Mouse (Mus musculus): ENCODE data around the gene Setd6.

The Setd6 gene

DNA sequence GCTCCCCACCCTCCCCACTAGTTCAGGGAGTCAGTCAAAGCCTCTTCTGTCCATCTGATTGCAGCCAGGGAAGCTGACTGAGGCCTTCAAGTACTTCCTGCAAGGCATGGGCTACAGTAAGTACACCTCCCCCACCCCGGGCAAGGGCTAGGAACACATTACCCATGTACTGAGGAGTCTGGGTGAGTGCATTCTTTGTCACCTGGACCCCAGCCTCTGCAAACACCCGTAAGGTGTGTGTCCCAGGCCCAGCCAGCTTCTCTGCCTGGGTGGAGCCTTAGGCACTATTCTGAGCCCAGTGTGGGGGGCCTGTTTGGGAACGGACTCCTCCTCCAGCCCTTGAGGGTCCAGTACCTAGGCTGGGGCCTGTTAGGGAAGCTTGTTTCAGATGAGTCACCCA, 4.7 kb upstream of the Setd6 start:
- no peak for DNase-seq (ENCODE audit: low spot score in 2 of 2)

DNA sequence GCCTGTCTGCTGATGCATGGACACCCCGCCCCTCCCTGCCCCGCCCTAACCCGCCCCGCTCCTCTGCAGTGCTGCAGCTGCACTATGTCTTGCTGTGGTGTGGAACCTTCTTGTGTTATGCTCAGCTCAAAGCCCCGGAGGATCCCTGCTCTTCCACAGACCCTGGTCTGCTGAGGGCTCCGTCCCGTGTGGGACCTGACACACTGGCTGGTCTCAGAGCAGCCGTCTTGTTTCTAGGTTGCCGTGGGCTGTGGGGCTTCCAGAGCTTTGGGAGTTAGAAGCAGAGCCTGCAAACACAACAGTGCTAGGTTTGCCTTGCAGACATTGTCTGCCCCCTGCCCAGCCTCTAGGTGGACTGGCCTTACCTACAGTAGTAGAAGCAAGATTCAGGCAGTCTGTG, 3.3 kb upstream of the Setd6 start:
- DNase-seq (ENCODE audit: low spot score in 2 of 2) = no peak

DNA sequence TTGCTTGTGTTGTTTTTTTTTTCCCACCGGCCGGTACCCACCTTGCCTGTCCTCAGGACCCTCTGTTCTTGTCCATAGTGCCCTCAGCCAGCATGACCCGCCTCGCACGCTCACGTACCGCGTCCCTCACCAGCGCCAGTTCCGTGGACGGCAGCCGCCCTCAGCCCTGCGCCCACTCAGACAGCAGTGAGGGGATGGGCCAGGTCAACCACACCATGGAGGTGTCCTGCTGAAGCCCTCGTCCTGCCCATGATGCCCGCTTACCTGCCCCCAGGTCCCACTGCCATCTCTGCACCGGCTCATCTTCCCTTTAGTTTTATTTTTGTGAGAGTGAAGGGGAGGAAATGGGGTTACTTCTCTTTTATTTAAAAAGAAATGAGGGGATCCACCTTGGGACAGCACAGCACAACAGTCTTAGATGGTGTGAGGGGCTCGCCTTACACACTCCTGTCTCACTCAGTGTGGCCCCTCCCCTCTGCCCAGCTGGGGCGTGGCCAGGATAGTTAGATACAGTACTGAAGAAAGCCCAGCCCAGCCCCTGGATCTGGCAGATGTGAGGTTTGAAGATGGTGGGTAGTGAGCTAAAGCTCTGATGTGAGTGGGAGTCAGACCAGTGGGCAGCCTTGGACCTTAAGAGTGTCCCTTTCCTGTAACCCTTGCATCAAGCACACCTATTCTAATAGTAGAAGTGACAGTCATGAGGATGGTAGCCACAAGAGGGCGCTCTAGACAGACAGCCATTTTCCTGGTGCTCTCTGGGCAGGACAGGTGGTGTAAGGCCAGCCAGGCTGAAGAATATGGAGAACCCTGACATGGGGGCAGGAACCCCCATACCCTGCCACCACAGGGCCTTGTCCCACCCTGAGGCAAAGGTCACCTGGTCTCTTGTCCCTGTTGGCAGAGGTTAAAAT, 2.3 kb upstream of the Setd6 start:
- peak in 1 of 2 experiments; percentile 45 for DNase-seq (ENCODE audit: low spot score in 2 of 2)

DNA sequence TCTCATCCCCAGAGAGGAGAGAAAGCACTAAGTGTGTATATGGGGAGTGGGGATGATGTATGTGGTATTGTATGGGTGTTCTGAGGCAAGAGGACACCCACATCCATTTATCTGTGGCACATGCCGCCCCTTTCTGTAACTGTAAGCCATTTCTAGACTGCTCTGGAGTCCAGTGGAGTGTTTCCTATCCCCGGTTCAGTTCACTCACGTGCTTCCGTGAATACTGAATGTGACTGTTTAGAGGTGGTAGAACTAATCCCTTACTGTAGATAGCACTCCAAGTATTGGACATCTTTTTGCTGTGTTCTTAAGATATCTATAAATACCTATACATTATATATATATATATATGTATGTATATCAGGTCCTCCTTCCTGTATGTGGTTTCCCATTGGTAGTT, 1.3 kb upstream of the Setd6 start:
- DNase-seq (ENCODE audit: low spot score in 2 of 2) = no peak

DNA sequence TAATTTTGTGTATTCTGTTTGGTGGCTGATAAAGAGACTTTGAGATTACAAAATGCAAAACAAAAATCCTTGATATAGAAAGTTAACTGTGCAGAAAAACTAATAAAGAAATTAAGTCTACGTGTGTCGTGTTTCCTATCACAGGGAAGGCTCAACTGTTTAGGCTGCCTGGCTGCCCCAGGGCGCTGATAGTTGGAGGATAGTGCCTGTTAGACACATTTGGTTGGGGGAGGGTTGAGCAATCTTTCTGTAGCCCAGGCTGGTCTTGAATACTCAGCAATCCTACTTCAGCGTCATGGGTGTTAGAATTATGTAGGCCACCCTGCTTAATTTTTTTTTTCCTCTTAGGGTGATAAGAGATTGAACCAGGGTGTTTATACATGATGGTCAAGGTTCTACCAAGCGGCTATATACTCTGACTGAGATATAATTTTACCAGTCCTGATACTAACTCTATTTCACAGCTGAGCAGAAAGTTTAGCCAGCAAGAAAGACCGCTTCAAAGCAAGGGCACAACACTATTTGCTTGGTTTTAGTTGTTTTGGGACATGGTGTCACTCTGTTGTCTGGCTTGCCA, 756 bp upstream of the Setd6 start:
- no peak for DNase-seq (ENCODE audit: low spot score in 2 of 2)

DNA sequence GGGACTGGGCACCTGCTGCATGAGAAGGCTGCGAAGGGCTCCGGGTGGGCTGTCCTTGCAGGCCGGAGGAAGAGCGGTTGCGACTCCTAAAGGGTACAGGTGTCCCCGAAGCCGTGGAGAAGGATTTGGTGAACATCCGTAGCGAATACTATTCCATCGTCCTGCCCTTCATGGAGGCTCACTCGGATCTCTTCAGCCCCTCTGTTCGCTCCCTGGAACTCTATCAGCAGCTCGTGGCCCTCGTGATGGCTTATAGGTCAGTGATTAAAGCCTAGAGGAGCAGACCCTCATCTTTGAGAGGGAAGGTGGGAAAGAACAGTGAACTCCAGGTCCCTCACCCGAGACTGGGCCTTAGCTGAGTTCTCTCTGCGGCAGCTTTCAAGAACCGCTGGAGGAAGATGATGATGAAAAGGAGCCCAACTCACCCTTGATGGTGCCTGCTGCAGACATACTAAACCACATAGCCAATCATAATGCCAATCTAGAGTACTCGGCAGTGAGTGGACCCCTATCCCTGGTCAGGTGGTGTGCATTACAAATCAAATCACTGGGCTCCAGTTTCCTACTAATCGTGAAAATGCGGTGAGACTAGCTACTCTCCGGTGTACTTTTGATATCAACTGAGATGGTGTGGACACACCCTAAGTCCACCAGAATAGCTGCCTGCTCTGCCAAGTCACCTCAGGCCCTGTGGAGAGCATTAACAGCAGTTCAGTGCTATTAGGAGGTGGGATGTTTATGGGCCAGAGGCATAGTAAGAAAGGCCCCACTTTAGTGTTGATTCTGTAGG, 1.1 kb downstream of the Setd6 start:
- no peak for DNase-seq (ENCODE audit: low spot score in 2 of 2)

DNA sequence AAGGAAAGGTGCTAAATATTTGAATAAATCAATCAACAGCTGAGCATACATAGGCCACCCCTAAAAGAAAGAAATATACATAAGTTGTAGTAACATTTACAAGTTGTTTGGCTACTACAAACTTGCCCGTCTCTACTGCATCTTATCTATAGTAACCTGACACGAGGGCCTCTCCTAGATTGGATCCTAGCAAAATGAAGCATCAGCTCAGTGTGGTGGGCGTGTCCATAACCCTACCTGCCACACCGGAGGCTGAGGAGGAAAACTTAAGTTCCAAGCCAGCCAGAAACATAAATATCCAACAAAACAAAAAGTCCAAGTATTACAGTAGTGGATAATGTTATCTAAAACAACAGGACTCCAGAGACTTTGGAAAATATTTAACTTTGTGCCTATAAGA, 11.9 kb downstream of the Setd6 start:
- DNase-seq (ENCODE audit: low spot score in 2 of 2) = no peak

DNA sequence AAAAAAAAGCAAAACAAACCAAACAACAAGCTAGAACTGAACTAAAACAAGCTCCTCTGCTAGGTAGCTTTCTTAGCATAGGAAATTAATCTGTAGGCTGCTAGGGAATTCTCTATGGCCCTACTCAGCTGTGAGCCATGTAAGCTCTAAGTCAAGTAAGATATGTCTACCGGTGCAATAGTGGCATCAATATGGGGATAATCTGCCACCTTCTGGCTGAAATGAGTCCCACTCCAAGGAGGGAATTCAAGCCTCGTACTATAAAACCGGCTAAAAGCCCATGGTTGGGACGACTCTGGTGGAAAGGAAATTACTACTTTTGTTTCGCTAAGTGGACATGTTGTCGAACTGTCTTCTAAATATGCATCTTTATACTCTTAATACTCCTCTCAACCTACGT, 22.9 kb downstream of the Setd6 start:
- DNase-seq (ENCODE audit: low spot score in 2 of 2) = no peak

DNA sequence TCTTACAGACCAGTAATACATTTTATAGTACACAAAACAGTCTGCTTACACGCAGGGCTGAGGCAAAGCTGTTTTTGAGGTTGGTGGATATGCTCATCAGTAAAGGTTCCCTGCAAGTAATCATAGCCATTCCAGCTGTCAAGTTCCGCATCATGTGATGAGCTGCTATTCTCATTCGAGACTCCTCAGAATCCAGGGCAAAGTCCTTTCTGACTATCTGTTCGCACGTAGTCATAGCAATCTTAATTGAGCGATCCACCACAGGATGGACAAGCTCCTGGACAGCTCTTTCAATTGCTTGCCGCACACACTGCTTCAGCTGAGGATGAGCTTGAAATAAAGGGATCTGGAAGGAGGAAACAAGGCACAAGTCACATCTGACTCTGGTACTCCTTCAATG, 26.1 kb downstream of the Setd6 start:
- no peak for DNase-seq (ENCODE audit: low spot score in 2 of 2)

DNA sequence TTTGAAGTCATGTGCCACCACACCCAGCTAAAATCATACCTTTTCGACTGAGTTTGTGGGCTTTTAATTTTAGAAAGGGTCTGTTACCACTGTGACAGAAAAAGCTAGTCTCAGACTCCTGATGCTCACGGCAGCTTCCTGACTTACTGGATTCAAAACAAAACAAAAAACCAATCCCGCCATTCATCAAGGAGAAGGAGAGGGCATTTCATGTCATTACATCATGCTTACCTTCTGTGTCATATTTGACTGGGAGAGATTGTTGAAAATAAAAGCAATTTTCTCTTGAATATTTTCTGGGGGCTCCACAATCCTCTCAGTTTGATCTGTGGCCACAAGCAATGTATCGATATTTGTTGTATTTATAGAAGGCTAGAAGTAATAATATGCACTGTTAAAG, 32.3 kb downstream of the Setd6 start:
- DNase-seq (ENCODE audit: low spot score in 2 of 2) = no peak

DNA sequence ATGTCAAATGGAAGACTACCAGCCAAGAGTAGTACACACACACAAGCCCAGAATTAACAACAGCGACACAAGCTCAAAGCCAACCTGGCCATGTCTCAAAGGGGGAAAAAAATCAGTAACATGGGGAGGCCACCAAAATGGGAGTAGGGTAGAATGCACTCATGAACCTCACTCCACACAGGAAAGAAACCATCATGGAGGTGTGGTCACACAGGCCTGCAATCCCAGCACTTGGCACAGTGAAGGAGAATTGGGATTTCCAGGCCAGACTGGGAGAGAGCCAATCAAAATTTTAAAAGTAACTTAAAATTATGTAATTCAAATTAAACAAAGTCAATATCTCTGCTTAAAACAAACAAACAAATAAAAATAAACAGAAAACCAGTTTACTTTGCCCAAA, 36.2 kb downstream of the Setd6 start:
- no peak for DNase-seq (ENCODE audit: low spot score in 2 of 2)

DNA sequence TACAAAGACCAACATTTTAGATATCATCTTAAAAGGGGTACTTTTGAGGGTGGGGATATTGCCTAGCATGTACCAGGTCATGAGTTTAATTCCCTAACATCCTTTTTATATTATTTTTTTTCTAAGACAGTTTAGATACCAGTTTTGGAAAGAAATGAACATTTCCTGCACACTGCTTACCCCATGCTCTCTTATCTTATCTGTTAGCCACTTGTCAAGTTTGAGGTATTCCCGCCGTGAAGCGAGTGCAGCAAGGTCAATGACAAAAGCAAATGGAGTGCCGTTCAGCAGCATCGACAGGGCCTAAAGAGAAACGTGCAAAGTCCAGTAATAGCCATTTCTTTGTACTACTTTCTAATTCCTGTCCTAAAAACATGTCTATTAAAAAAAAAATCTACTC, 44.6 kb downstream of the Setd6 start:
- no peak for DNase-seq (ENCODE audit: low spot score in 2 of 2)

DNA sequence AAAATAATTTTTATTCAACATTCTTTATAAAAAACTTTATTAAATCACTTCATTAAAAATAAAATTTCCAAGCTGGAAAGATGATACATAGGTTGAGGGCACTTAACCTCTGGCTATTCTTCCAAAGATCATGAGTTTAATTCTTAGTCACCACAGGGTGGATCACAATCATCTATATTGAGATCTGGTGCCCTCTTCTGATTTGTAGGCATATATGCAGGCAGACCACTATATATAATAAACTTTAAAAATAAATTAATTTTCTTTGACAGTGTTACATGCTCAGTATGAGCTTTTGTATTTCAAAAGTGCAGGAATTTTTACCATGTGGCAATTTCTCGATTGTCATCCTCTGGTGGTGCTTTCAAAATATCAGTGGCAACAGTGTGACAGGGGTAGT, 48.5 kb downstream of the Setd6 start:
- DNase-seq (ENCODE audit: low spot score in 2 of 2) = no peak

All from urinary bladder, adult 18-20 months (tissue).